Mouse (Mus musculus) small intestine, adult 2 months (tissue): ENCODE measurements around the gene Exoc3. TPM values are rescaled to one million over a fixed set of nuclear protein-coding genes. Genes with fewer than 3 reads are reported as not detected.

ENCODE experiments used
- H3K27ac ChIP-seq: fragments of 200-500 bp; 2 replicates; pipeline ENCODE4 v1.5.1; 2012; ENCODE audit warnings: low read depth, low read length, control low read depth, inconsistent platforms; ENCODE audit not compliant: insufficient read depth
- H3K27me3 ChIP-seq: fragments of 200-500 bp; 2 replicates; pipeline ENCODE4 v1.6.1; 2012; ENCODE audit warnings: mild to moderate bottlenecking, moderate library complexity, low read length, inconsistent platforms; ENCODE audit not compliant: control insufficient read depth, insufficient read depth
- H3K36me3 ChIP-seq: fragments of 200-500 bp; 2 replicates; pipeline ENCODE4 v1.6.1; 2012; ENCODE audit warnings: mild to moderate bottlenecking, low read length, control low read depth, inconsistent platforms; ENCODE audit not compliant: control insufficient read depth, insufficient read depth
- H3K4me1 ChIP-seq: fragments of 200-500 bp; 2 replicates; pipeline ENCODE4 v1.6.1; 2012; ENCODE audit warnings: low read length, inconsistent platforms, mixed read lengths; ENCODE audit not compliant: control insufficient read depth, insufficient read depth, insufficient read length
- H3K4me3 ChIP-seq: fragments of 200-500 bp; 2 replicates; pipeline ENCODE4 v1.5.1; 2012; ENCODE audit warnings: low read depth, mild to moderate bottlenecking, control low read depth, inconsistent platforms, low read length, moderate library complexity
- CTCF ChIP-seq: fragments of 200-500 bp; IDR thresholded peaks from 2 replicates; pipeline ENCODE4 v1.5.1; 2012; ENCODE audit warnings: low read depth, mild to moderate bottlenecking, control low read depth, inconsistent platforms, low read length, moderate library complexity, mixed read lengths; ENCODE audit not compliant: insufficient replicate concordance, insufficient read length; ENCODE audit errors: extremely low read depth
- POLR2A ChIP-seq: fragments of 200-500 bp; IDR thresholded peaks from 2 replicates; pipeline ENCODE4 v1.6.1; 2012; ENCODE audit warnings: low read depth, mild to moderate bottlenecking, control low read depth, inconsistent platforms, low read length, moderate library complexity
- WGBS: fragments of 180-500 bp; shearing (Covaris S2); methylation state at CpG from one replicate; pipeline ENCODE4 v1.1.7; 2018; 5-methylcytosine and 5-hydroxymethylcytosine counted together
- polyA plus RNA-seq: library from polyadenylated mRNA; depleted of rRNA; stranded (reverse); fragments of >200 nt; gene quantifications from 2 replicates; pipeline ENCODE4 v1.2.3, GENCODE M21; 2012

The Exoc3 gene
- polyA plus RNA-seq, 1 experiment: 45.1 TPM

DNA sequence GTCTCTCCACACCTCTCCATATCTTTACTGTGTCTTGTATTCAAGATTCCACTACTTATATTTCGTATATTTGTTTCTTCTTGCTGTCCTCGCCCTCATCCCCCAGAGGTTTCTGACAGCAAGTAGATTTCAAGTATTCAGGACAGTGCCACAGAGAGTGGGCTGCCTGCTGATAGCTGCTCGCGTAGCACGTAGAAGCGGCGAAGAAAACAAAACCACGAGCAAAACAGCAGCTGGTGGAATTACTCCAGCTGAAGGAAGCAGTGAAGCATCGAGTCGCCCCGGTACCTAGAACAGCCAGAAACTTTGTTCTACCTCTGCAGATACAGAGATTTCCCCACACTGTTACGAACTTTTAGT lies 434 bp upstream of the Exoc3 start:
- H3K4me1 ChIP-seq: no peaks in the 10 kb centered on the region
- no peaks in the 10 kb centered on the region for H3K27me3 ChIP-seq
- TF ChIP-seq POLR2A: no peak
- no peak for TF ChIP-seq CTCF
- 8% methylated on average over 12 of the region's 12 CpGs for WGBS
- peaks cover 11% of the 10 kb centered on the region for H3K36me3 ChIP-seq
- H3K27ac ChIP-seq: peak overlapping the region; percentile 96
- peak overlapping the region; percentile 75 for H3K4me3 ChIP-seq

GRCm38 (mm10) chr13:74196451-74196850 lies 12.1 kb downstream of the Exoc3 start:
- WGBS: 39% methylated on average over 3 of the region's 3 CpGs
- no peaks in the 10 kb centered on the region for H3K27me3 ChIP-seq

GRCm38 (mm10) chr13:74192613-74193012 lies 15.9 kb downstream of the Exoc3 start:
- Histone ChIP-seq H3K4me3 (no peak overlapping the region), H3K27ac (no peak overlapping the region), H3K36me3 (peaks cover 49% of the 10 kb centered on the region), H3K27me3 (no peaks in the 10 kb centered on the region), H3K4me1 (no peaks in the 10 kb centered on the region)
- WGBS: 80% methylated on average over 6 of the region's 6 CpGs
- TF ChIP-seq CTCF (no peak), POLR2A (no peak)

More at GRCm38 (mm10) chr13:74196451-74196850, 12.1 kb downstream of the Exoc3 start:
- H3K4me1 ChIP-seq: no peaks in the 10 kb centered on the region
- no peak overlapping the region for H3K27ac ChIP-seq
- TF ChIP-seq CTCF: no peak
- TF ChIP-seq POLR2A: no peak
- H3K4me3 ChIP-seq: no peak overlapping the region
- H3K36me3 ChIP-seq: peaks cover 35% of the 10 kb centered on the region

GRCm38 (mm10) chr13:74183011-74183695 lies 25.4 kb downstream of the Exoc3 start:
- peaks cover 50% of the 10 kb centered on the region for H3K36me3 ChIP-seq
- no peaks in the 10 kb centered on the region for H3K4me1 ChIP-seq
- H3K4me3 ChIP-seq: no peak overlapping the region
- no peak overlapping the region for H3K27ac ChIP-seq
- H3K27me3 ChIP-seq: no peaks in the 10 kb centered on the region
- TF ChIP-seq CTCF (no peak), POLR2A (no peak)
- 85% methylated on average over 5 of the region's 5 CpGs for WGBS

GRCm38 (mm10) chr13:74172036-74172435 lies 36.5 kb downstream of the Exoc3 start:
- Histone ChIP-seq H3K4me1 (peaks cover 2% of the 10 kb centered on the region; the same call in 1 of the 2 replicates), H3K27me3 (no peaks in the 10 kb centered on the region), H3K27ac (no peak overlapping the region), H3K4me3 (no peak overlapping the region), H3K36me3 (peaks cover 59% of the 10 kb centered on the region)
- WGBS: 94% methylated on average over 5 of the region's 5 CpGs
- no peak for TF ChIP-seq POLR2A
- TF ChIP-seq CTCF: no peak

DNA sequence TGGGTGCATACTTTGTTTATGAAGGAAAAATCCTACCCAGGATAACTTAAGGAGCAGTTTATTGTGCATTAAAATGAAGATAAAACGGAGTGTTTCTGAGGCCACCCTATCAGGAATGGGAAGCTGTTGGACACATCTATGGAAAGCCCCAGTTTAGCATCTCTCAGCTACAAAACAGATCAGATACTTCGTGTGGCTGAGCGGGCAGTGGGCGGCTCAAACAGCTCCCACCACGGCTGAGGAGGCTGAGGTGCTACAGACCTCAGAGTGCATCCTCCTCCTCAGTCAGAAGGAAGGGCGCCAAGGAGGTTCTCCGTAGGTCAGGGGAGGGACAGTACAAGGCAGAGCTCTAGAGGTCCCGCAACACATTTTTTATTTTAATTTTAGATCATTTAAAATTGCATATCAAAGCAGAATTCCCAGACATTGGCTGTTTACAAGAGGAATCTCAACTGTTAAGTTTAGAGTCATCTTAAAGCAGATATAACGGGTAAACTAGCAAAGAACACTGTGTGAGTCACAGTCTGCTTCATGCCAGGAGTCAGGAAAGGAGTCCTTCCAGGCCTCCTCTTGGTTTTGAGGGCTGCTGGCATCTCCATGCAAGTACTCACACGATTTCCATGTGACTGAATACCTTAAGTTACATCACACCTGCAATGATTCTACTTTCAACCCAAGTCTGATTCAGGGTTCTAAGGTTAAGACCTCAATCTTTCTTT lies 38.9 kb downstream of the Exoc3 start:
- Histone ChIP-seq H3K36me3 (peaks cover 56% of the 10 kb centered on the region), H3K4me1 (peaks cover 9% of the 10 kb centered on the region), H3K27me3 (no peaks in the 10 kb centered on the region), H3K27ac (no peak overlapping the region), H3K4me3 (no peak overlapping the region)
- WGBS: 91% methylated on average over 10 of the region's 10 CpGs
- TF ChIP-seq POLR2A (no peak), CTCF (no peak)

- TF ChIP-seq POLR2A: no peak
- no peak for TF ChIP-seq CTCF
- H3K4me3 ChIP-seq: no peak overlapping the region
- H3K27ac ChIP-seq: no peak overlapping the region
- peaks cover 9% of the 10 kb centered on the region for H3K4me1 ChIP-seq
- no peaks in the 10 kb centered on the region for H3K27me3 ChIP-seq
- WGBS: 83% methylated on average over 2 of the region's 2 CpGs
- peaks cover 51% of the 10 kb centered on the region for H3K36me3 ChIP-seq
These were observed 41.0 kb downstream of the Exoc3 start for GRCm38 (mm10) chr13:74167492-74167891.
